ENCODE assay signal across 25 mouse cellular contexts in the genomic region with DNA sequence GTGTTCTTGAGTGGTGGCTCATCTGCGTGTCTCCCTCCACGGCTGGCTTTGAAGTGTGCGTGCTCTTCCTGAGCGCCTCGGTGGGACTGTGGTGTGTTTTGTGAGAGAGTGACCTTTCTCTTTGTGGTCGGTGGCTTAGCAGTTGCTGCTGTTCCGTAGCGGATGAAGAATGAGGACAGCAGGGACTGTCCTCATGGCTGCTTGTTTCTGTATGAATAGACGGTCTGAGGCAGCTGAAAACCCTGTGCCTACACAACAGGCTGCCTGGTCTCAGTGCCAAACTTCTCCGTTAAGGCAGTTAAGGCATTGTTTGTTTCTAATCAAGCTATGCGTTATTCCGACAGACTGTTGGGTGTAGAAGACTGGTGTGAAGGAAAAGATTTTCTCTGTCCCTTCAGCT.
A peak's percentile ranks its signal among the peaks of the same experiment; 100 is the strongest.
DNase-seq lines count a peak whose midpoint lies in the region; ATAC-seq and TF ChIP-seq lines count a peak whose summit lies in the region.
"Had no signal": no experiment of that assay in that cellular context is flagged by ENCODE, and none has a peak within 500 bp of the region (broad histone marks: within the 10 kb centered on the region; RNA-seq: fewer than 3 reads in every experiment).

No protein-coding gene starts in this region.

- no peaks in the 10 kb centered on the region for H3K9me3 ChIP-seq in hindbrain, embryonic 16.5 days (ENCODE audit: control insufficient read depth, low read length)
- no peaks in the 10 kb centered on the region for H3K9me3 ChIP-seq in hindbrain, embryonic 11.5 days (ENCODE audit: control insufficient read depth, low read length)
- H3K9me3 ChIP-seq in neural tube, embryonic 12.5 days = no peaks in the 10 kb centered on the region
- H3K9me3 ChIP-seq: embryonic facial prominence, embryonic 13.5 days; forebrain, embryonic 15.5 days; limb, embryonic 12.5 days; lung, embryonic 15.5 days; stomach, embryonic 15.5 days had no signal

- DNase-seq in hindbrain, embryonic 11.5 days (ENCODE audit: low spot score) = no peak
- DNase-seq in neural tube, embryonic 10.5 days (ENCODE audit: extremely low spot score, low spot score) = no peak
- peak; percentile 4 for DNase-seq in Muller cell, postnatal 12 days (ENCODE audit: inconsistent ontology term)
- DNase-seq in natural killer cell, adult 2 months (ENCODE audit: low spot score in 2 of 2) = peak; percentile 42 to 61
- DNase-seq in lung, adult 2 months = no peak
- DNase-seq: adrenal gland, postnatal 14 days; B cell, adult 2 months; cerebellum, adult 11 months; cerebellum, postnatal 10 days; gastrocnemius, postnatal 36 days; kidney, adult 8-10 months; kidney, postnatal 14 days; liver, embryonic 13.5 days; right cerebral cortex, postnatal 25 days; thymus, adult 2 months had no signal

- 34% methylated on average over 12 of the region's 12 CpGs for whole genome bisulfite sequencing in hindbrain, embryonic 16.5 days
- 58% methylated on average over 12 of the region's 12 CpGs for whole genome bisulfite sequencing in hindbrain, embryonic 11.5 days
- 41% methylated on average over 12 of the region's 12 CpGs for WGBS in neural tube, embryonic 12.5 days
- 74% methylated on average over 12 of the region's 12 CpGs for WGBS in lung, adult 2 months

- peak overlapping the region; percentile 10; the same call in 1 of the 2 replicates for H3K4me2 ChIP-seq in hindbrain, embryonic 16.5 days (ENCODE audit: low read length)
- H3K4me2 ChIP-seq in hindbrain, embryonic 11.5 days (replicated peaks; ENCODE audit: low read depth, low read length) = no peak overlapping the region
- H3K4me2 ChIP-seq in neural tube, embryonic 12.5 days (replicated peaks) = peak overlapping the region; percentile 35; the same call in 1 of the 2 replicates
- H3K4me2 ChIP-seq: embryonic facial prominence, embryonic 13.5 days; forebrain, embryonic 15.5 days; limb, embryonic 12.5 days; liver, embryonic 13.5 days; lung, embryonic 15.5 days; stomach, embryonic 15.5 days had no signal

- H3K9ac ChIP-seq in hindbrain, embryonic 16.5 days (ENCODE audit: low read depth, low read length) = no peak overlapping the region
- no peak overlapping the region for H3K9ac ChIP-seq in hindbrain, embryonic 11.5 days (ENCODE audit: low read depth, low read length)
- H3K9ac ChIP-seq in neural tube, embryonic 12.5 days = no peak overlapping the region
- H3K9ac ChIP-seq: embryonic facial prominence, embryonic 13.5 days; forebrain, embryonic 15.5 days; limb, embryonic 12.5 days; liver, embryonic 13.5 days; lung, embryonic 15.5 days; stomach, embryonic 15.5 days had no signal

- no peak for TF ChIP-seq POLR2A in lung, adult 2 months (IDR thresholded peaks at IDR 0.05; ENCODE audit: borderline replicate concordance, extremely low read depth, low read depth, low read length)

- peak; percentile 42; the same call in 1 of the 2 replicates for ATAC-seq in hindbrain, embryonic 16.5 days
- ATAC-seq in hindbrain, embryonic 11.5 days (ENCODE audit: low FRiP score) = no peak
- ATAC-seq in neural tube, embryonic 12.5 days (ENCODE audit: low FRiP score, low read depth) = no peak
- ATAC-seq in megakaryocyte progenitor cell, adult 5-6 weeks (replicated peaks; ENCODE audit: poor library complexity) = no peak
- ATAC-seq: forebrain, embryonic 15.5 days; Patski had no signal

- no peak for TF ChIP-seq CTCF in lung, adult 2 months (IDR thresholded peaks at IDR 0.05; ENCODE audit: insufficient read depth, low read length)

- H3K27me3 ChIP-seq in hindbrain, embryonic 16.5 days (replicated peaks; ENCODE audit: control insufficient read depth, insufficient read depth, low read length) = no peaks in the 10 kb centered on the region
- H3K27me3 ChIP-seq in hindbrain, embryonic 11.5 days (ENCODE audit: control insufficient read depth, insufficient read depth, low read length) = no peaks in the 10 kb centered on the region
- H3K27me3 ChIP-seq in neural tube, embryonic 12.5 days (replicated peaks) = no peaks in the 10 kb centered on the region
- H3K27me3 ChIP-seq: embryonic facial prominence, embryonic 13.5 days; forebrain, embryonic 15.5 days; limb, embryonic 12.5 days; liver, embryonic 13.5 days; lung, embryonic 15.5 days; Patski; stomach, embryonic 15.5 days had no signal

- no peaks in the 10 kb centered on the region; the same call in 1 of the 2 replicates for H3K4me1 ChIP-seq in hindbrain, embryonic 16.5 days (ENCODE audit: control insufficient read depth, insufficient read depth, low read depth, low read length)
- no peaks in the 10 kb centered on the region for H3K4me1 ChIP-seq in hindbrain, embryonic 11.5 days (replicated peaks; ENCODE audit: control insufficient read depth, insufficient read depth, low read length)
- H3K4me1 ChIP-seq in neural tube, embryonic 12.5 days = 0 out of 2 replicates have a peak, but pooled peaks cover 7% of the 10 kb centered on the region
- H3K4me1 ChIP-seq in lung, adult 2 months (ENCODE audit: control insufficient read depth, insufficient read depth, low read length) = no peaks in the 10 kb centered on the region
- H3K4me1 ChIP-seq: embryonic facial prominence, embryonic 13.5 days; forebrain, embryonic 15.5 days; limb, embryonic 12.5 days; liver, embryonic 13.5 days; lung, embryonic 15.5 days; stomach, embryonic 15.5 days had no signal

- no peak overlapping the region for H3K27ac ChIP-seq in hindbrain, embryonic 16.5 days (ENCODE audit: low read depth, low read length)
- no peak overlapping the region for H3K27ac ChIP-seq in hindbrain, embryonic 11.5 days (ENCODE audit: low read depth, low read length)
- no peak overlapping the region for H3K27ac ChIP-seq in neural tube, embryonic 12.5 days
- H3K27ac ChIP-seq: embryonic facial prominence, embryonic 13.5 days; forebrain, embryonic 15.5 days; limb, embryonic 12.5 days; liver, embryonic 13.5 days; lung, embryonic 15.5 days; macrophage; stomach, embryonic 15.5 days had no signal

- no peak overlapping the region for H3K4me3 ChIP-seq in hindbrain, embryonic 16.5 days (ENCODE audit: low read length)
- no peak overlapping the region for H3K4me3 ChIP-seq in hindbrain, embryonic 11.5 days (ENCODE audit: low read depth, low read length)
- H3K4me3 ChIP-seq in neural tube, embryonic 12.5 days = no peak overlapping the region
- H3K4me3 ChIP-seq in lung, adult 2 months (replicated peaks; ENCODE audit: extremely low read depth, low read depth, low read length) = no peak overlapping the region
- H3K4me3 ChIP-seq: embryonic facial prominence, embryonic 13.5 days; forebrain, embryonic 15.5 days; limb, embryonic 12.5 days; liver, embryonic 13.5 days; lung, embryonic 15.5 days; stomach, embryonic 15.5 days had no signal

- H3K36me3 ChIP-seq in hindbrain, embryonic 16.5 days (ENCODE audit: control insufficient read depth, insufficient read depth, low read length) = no peaks in the 10 kb centered on the region
- H3K36me3 ChIP-seq in hindbrain, embryonic 11.5 days (ENCODE audit: control insufficient read depth, insufficient read depth, low read length) = no peaks in the 10 kb centered on the region
- no peaks in the 10 kb centered on the region for H3K36me3 ChIP-seq in neural tube, embryonic 12.5 days
- H3K36me3 ChIP-seq: embryonic facial prominence, embryonic 13.5 days; forebrain, embryonic 15.5 days; limb, embryonic 12.5 days; liver, embryonic 13.5 days; lung, embryonic 15.5 days; stomach, embryonic 15.5 days had no signal

Comparison
In these comparisons a context has a peak if more than half of its experiments do, and no peak if none do; other contexts are left out.
1. DNase-seq: peak in Muller cell, postnatal 12 days (single experiment) and natural killer cell, adult 2 months (2 of 2); none in hindbrain, embryonic 11.5 days (single experiment), neural tube, embryonic 10.5 days (single experiment) and lung, adult 2 months (single experiment).